Mouse (Mus musculus) embryonic fibroblast, embryonic 13.5 days (primary cell): ENCODE data around the gene Smyd3.

Source experiments
- CTCF ChIP-seq: IDR thresholded peaks from 2 replicates; pipeline ENCODE4 v1.5.1; 2011; ENCODE audit warnings: mild to moderate bottlenecking, control low read depth, low read length, moderate library complexity, borderline replicate concordance; ENCODE audit not compliant: insufficient read depth
- POLR2A ChIP-seq: IDR thresholded peaks from 2 replicates; pipeline ENCODE4 v1.6.1; 2011; ENCODE audit warnings: low read depth, mild to moderate bottlenecking, control low read depth, low read length, moderate library complexity

DNA sequence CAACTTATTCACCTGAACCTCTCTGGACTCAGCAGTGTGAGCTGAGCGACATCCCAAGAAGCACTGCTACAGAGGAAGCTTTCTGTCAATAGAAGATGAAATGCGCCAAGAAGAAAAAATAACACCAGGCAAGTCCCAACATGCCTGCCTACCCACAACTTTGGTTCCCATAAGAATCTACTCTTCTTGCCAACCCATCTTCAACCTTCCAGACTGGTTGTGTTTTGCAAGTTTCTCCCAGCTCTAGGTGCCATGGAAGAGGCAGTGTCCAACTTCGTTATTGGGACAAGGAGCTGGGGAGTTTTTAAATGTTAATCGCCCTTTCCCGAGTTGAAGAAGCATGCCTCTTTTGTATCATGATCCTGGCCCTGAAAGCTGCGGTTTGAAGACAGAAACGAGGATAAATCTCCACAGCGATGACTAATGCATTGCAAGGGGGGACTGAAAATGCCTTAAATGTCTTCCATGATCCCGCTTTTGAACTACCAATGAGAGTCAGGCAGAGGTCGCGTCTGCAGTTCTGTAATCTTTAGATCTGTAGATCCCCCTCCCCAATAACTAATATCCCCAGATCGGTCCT is 376.7 kb downstream of the Smyd3 start:
- TF ChIP-seq POLR2A: no peak
- no peak for TF ChIP-seq CTCF
